Mouse (Mus musculus) left cerebral cortex, postnatal 14 days (tissue): ENCODE measurements around the gene Phyh. TPM values are rescaled to one million over a fixed set of nuclear protein-coding genes. Genes with fewer than 3 reads are reported as not detected.

Experiments
- DNase-seq, 2 experiments: peaks; one replicate each; pipeline ENCODE4 v3.0.0; 2021 to 2022; ENCODE audit warnings: low spot score in 2 of 2, mixed read lengths in 1 of 2
- intact Hi-C: fragments of 180-260 bp; cut with DNase I; formaldehyde crosslinking; loops from one replicate; pipeline ENCODE4 v1.15.1; 2025
- long read RNA-seq, 2 experiments: library from polyadenylated mRNA; stranded (forward); transcript quantifications; one replicate each; pipeline ENCODE4 v2.0.0; 2021
- total RNA-seq, 2 experiments: library from RNA; stranded (reverse); gene quantifications; 2 replicates each; pipeline ENCODE4 v1.2.3; 2021

Phyh gene
- 10 to 100 TPM; 69.8 to 72.2 TPM for total RNA-seq
- long read RNA-seq, experiment 1, transcript Phyh-201 (9 exons, 1,438 nt): major isoform, 86 of 89 reads
- long read RNA-seq, experiment 1, partial matches to known transcripts: 3 of 89 reads
- long read RNA-seq, experiment 1, other reads (novel, unspliced or antisense): 0 of 89 reads
- long read RNA-seq, experiment 2, transcript Phyh-201 (9 exons, 1,438 nt): major isoform, 61 of 63 reads
- long read RNA-seq, experiment 2, partial matches to known transcripts: 1 of 63 reads
- long read RNA-seq, experiment 2, other reads (novel, unspliced or antisense): 1 of 63 reads

DNA sequence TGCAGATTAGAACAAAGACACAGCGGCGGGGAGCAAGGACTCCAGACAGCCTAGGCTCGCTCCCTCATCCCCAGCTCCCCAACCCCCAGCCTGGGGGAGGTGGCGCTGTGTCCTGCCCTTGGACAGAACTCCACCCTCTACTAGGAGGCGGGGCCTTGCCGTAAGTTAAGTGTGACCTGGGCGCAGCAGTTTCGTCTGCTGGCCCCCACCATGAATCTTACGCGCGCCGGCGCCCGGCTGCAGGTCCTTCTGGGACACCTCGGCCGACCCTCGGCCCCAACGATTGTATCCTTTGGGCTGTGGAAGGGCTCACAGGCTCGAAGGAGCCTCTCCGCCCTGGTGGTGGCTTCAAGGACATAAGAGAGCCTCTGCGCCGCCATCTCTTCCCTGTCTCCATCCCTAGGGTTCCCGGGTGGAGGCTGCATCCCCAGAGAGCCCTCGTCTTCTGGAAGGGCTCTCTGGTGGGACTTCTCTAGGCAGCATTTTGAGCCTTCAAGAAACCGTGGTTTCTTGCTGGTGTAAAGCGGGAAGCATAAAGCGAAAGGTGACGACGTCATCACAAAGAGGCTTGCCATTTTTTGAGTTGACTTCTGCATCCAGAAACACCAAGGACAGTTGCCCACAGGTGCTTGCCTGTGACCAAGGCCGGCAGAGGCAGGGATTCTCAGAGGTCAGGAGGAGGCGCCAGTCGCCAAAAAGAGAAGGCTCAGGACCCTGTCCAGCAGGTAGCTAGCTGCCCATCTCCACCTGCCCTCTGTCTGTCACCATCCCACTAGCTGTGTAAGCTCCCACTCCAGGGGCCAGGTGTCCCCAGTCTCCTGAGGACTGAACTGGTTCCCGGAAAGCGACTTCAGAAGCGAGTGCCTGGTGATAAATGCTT, at the start of gene Phyh:
TSS of gene Phyh (plus strand) at position 160 of the 880 bp plus-strand sequence.
- peak; percentile 68 to 72 for DNase-seq
- intact Hi-C loops: loop anchor here (10.0 kb wide), 2 partner anchors 106 to 146 kb away; partner anchors contain the start of gene Optn

- DNase-seq: no peak
- intact Hi-C loops: no loop called here
Measured at GRCm38 (mm10) chr2:4872740-4873139, 46.1 kb upstream of the Phyh start.

DNA sequence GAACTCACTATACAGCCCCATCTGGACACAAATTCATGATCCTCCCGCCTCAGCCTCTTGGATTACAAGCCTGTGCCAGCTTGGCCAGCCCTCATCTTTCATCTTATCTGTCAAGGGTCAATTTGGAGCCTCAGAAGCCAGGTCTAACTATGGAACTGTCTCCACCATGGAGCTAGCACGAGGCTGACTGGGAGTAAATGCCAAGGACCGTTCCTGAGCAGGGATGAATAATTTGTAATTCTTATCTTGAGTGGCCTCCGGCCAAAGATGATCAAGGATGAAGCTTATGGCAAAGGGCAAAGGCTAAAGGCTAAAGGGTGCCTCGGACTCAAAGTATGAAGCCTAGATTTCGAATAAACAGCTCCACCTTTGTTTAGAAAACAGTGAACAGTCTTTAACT, 45.5 kb upstream of the Phyh start:
- intact Hi-C loops: no loop called here
- DNase-seq: no peak

- intact Hi-C loops: no loop called here
- no peak for DNase-seq
Measured at GRCm38 (mm10) chr2:4875090-4875489, 43.7 kb upstream of the Phyh start.

DNA sequence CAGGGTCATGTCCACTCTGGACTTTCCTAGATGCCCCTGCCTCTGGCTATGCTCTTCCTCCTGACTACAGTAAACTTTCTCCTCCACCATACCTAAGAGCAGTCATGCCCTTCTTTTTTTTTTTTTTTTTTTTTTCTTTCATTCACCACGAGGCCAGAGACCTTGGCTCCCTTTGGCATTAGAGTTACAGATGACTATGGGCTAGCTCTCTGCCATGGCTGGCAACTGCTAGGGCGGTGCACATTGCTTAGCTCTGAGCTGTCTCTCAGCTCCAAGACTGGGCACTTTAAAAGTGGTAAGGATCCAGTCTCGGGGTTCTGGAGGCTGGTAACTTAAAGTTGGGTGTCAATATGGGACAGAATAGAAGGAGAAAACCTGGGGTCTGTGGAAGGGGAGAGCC, 42.7 kb upstream of the Phyh start:
- intact Hi-C loops: no loop called here

DNA sequence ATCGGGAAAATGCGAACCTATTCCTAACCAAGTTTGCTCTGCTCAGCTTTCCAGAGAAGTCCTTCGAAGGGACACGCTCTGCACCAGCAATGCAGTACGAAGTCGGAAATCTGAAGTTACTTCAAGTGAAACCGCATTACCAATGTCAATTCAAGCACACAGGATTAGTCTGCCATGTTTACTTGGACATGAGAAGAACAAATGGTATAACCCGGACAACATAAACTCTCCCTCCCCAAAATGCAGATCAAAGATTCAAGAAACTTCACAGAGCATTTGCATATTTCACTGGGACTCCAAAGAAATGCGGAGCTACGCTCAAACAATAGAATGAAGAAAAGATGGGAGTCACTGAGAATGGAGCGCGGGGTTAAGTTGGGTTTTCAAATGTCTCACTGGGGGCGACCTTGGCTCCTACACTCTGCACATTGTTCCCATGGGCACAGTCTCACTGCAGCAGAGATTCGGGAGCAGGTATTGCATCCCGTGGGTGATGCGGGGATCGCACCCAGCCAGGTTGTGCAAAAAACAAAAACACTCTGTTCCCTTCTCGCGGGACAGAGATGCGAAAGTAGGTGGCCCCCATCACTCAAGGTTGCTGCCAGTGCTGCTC, 38.0 kb upstream of the Phyh start:
- intact Hi-C loops: no loop called here
- DNase-seq: peak; percentile 25 to 64

More for the DNA sequence above, 42.7 kb upstream of the Phyh start:
- DNase-seq: no peak

DNA sequence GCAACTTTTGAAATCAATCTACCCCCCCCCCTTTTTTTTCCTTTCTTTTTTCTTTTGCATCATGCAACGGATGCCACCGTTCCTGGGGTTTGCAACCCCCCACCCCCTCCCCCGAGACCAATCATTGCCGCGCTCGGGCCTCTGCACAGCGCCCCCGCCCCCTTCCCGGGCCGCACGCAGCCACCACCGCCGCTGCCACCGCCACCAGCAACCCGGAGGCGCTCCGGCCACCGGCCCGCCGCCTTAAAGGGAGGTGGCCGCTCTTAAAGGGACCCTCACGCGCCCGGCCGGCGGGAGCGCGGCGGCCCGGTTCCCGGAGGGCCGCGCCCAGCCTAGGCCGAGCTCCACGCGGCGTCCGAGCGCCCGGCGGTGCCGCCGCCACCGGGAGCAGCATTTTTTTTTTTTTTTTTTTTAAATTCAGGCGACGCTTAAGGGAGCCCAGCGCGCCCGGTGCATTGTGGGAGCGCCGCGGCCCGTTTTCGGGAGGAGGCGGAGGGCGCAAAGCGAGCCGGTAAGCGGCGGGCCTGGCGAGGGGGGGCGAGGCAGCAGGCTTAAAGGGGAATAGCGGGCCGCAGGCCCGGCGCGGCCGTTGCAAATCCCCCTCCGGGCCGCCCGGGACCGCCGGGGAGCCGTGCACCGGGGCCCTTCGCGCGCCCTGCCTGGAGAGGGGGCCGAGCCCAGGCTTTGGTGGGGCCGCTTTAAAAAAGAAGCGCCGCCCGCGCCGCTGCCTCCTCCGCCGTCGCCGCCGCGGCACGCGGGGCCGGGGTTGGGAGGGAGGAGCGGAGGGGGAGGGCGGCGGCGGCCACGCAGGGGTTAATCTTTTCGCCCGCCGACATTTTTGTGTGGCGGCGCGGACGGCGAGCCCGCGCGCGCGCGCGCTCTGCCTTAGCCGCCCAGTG, 37.2 kb upstream of the Phyh start, which contains the start of gene Sephs1:
TSS of gene Sephs1 (plus strand) at position 215 of the 899 bp plus-strand sequence.
- peak; percentile 76 to 84 for DNase-seq
- intact Hi-C loops: no loop called here

DNA sequence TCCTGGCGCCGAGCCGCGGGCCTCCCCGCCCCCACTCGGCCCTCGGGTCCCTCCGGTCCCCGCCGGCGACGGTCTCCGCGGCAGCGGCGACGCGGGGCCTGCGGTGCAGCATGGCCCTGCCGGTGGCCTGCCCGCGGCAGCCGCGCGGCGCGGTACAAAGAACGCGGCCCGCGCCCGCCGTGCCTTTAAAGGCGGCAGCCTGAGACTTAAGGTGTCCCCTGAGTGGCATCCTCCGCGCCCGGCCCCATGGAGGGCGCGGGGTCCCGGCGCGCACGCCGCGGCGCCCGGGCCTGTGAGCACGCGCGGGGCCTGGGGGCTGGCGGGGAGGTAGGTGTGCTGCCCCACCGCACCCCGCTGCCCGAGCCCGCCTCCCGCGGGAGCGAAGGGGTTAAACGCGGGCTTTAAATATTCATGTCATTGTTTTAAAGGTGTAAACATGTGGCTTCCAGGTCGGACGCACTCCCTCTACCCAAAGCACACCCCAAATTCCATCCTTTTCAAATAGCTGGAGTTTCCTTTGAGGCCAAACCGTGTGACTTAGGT, 36.5 kb upstream of the Phyh start:
- peak; percentile 55 to 61 for DNase-seq
- intact Hi-C loops: no loop called here

GRCm38 (mm10) chr2:4883009-4883704, 35.7 kb upstream of the Phyh start:
- intact Hi-C loops: no loop called here
- no peak for DNase-seq

GRCm38 (mm10) chr2:4886896-4887295, 31.9 kb upstream of the Phyh start:
- intact Hi-C loops: no loop called here
- DNase-seq: no peak

DNA sequence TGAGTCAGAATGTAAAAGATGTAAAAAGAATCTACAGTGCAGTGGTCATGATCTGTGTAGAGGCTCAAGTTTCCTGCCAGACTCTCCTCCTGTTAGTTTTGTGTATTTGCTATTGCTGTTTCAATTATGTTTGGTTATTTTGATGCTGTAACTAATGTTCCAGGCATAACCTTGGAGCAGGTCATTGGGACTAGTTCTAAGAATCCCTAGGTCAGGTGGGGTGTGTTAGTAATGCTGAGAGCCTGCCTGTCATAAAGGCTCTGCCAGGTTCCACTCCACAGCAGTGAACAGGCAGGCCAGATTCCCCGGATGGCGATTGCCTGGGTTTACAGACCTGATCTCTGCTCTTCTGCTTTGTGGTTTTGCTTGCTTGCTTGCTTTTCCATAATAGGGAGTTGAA, 23.2 kb upstream of the Phyh start:
- no peak for DNase-seq
- intact Hi-C loops: no loop called here

- no peak for DNase-seq
- intact Hi-C loops: no loop called here
Measured at GRCm38 (mm10) chr2:4896970-4897369, 21.8 kb upstream of the Phyh start.

DNA sequence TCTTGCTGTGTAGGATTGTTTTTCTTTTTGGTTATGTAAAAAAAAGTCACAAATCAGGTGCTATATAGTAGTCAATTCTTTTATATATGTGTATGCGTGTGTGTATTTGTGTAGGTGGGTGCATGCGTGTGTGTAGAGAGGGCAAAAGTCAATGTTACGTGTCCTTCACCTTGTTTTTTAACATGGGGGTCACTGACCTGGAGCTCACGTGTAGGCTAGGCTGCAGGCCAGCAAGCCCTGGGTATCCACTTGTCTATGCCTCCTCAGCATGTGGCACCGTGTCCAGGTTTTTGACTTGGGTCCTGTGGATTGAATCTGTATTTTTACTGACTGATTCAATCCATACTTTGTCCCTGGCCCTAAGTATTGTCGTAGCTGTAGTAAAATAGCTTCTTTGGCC, 18.2 kb upstream of the Phyh start:
- no peak for DNase-seq
- intact Hi-C loops: no loop called here

DNA sequence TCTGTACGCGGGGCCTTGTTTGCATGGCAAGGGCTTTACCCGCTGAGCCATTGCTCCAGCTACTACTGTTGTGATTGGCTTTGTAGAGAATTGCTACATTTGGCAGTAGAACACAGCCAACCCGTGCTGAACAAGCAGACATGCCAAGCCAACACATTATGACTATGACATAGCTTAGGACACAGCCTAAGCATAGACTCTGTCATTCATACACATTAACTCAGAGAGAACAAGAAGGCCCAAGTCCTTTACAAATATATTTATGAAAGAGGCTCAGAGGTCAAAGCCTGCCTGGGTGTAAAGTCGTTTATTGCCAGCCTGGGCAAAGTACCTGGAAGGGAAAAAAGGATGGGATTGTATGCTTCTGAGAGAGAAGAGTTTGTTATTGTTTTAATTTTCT, 16.5 kb upstream of the Phyh start:
- intact Hi-C loops: no loop called here

DNA sequence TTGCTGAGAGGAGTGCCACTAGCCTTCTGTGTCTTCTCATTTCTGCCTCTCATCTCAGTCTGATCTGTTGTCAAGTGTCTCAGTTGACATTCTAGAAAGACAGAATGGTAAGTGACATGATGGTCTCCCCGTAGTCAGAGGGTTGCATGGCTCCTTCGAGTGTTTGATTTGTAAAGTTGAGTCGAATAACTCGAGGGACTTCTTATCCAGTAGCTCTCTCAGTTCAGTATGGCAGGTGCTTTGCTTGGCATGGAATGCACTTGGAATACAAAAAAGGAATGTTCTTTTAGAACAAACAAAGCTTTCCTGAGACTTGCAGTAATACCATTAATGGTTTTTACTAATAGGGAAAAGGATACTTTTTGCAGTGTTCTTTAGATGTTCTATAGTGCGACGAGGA, 11.7 kb upstream of the Phyh start:
- intact Hi-C loops: no loop called here
- no peak for DNase-seq

More for the DNA sequence above, 16.5 kb upstream of the Phyh start:
- DNase-seq: no peak

DNA sequence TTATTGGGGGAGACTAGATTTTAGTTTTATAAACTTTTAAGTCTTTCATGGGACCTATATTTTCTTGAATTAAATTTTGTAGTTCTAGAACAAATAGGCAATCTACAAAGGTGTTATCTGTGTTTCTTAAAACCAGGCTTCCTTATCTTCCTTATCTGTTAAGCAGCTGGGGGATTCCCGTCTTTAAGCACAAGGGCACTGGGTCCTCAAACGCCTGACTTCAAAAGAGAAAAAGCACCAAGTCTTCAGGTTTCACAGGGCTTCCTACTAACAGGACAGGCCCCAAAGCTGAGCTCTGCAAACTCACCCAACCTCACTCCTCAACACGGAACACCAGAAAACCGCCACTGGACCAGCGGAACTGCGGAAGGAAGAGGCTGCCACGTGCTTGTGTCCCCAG, 10.9 kb upstream of the Phyh start:
- no peak for DNase-seq
- intact Hi-C loops: no loop called here

DNA sequence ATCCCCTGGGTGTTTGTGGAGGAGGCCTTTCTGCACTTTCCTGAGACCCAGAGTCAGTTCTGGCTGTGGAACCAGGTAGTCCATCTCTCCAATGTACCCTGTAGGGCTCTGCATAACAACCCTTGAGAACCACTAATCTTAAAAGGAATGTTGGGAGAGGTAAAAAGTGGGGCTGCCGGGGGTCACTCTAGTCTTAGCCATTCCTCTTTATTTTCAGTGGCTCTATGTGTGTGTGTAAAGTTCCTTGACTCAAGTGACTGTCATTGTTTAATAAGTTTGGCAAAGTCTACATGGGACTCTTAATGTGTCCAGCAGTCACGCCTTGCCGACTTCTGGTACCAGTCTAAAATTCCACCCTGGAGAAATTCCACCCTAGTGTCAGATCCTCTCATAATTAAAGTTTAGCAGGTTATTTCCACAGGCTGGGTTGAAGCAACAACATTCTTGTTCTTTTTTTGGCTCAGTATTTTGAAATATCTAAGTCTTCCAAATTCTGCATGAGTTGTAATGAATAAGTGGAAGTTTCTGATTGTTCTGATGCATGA, 10.0 kb upstream of the Phyh start:
- intact Hi-C loops: no loop called here
- DNase-seq: no peak

DNA sequence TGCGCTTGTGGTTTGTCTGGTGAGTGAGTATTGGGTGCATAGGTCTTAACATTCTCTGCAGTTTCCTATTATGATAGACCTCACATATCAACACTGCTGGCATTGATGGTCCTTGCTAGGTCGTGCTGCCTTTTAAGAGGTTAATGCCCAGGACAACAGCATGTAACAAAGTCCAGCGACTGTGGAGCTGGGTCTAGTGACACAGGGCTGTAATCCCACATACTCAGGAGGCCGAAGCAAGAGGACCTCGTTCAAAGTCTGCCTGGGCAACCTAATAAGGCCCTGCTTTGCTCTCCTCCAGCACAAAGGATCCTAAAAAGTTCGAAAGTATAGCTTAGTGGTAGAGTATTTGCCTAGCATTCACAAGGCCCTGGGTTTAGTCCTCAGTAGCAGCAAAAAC, 8.9 kb upstream of the Phyh start:
- DNase-seq: no peak
- intact Hi-C loops: loop anchor here (10.0 kb wide), 2 partner anchors 115 to 155 kb away; partner anchors contain the start of gene Optn
